Mouse (Mus musculus): ENCODE results near the gene 6820408C15Rik.

6820408C15Rik gene

GRCm38 (mm10) chr2:152472434-152472833, 57.0 kb downstream of the 6820408C15Rik start:
- no peak for DNase-seq (ENCODE audit: low spot score)

- DNase-seq (ENCODE audit: low spot score): no peak
Measured at GRCm38 (mm10) chr2:152476763-152477162, 61.4 kb downstream of the 6820408C15Rik start, which contains the start of gene Defb20. Defb20 (plus strand) TSS chr2:152477063.

- DNase-seq (ENCODE audit: low spot score): no peak
Measured at GRCm38 (mm10) chr2:152480881-152481280, 65.5 kb downstream of the 6820408C15Rik start.

GRCm38 (mm10) chr2:152481726-152482125, 66.3 kb downstream of the 6820408C15Rik start:
- no peak for DNase-seq (ENCODE audit: low spot score)

- no peak for DNase-seq (ENCODE audit: low spot score)
Measured at GRCm38 (mm10) chr2:152487024-152487423, 71.6 kb downstream of the 6820408C15Rik start.

- no peak for DNase-seq (ENCODE audit: low spot score)
Measured at GRCm38 (mm10) chr2:152490038-152490437, 74.7 kb downstream of the 6820408C15Rik start, which contains the start of gene Defb22. Defb22 (minus strand) TSS chr2:152490138.

- DNase-seq (ENCODE audit: low spot score): no peak
Measured at GRCm38 (mm10) chr2:152493151-152493550, 77.8 kb downstream of the 6820408C15Rik start.
